Mouse (Mus musculus) midbrain, embryonic 15.5 days (tissue): ENCODE measurements around the gene Tnnt2. TPM values are rescaled to one million over a fixed set of nuclear protein-coding genes. Genes with fewer than 3 reads are reported as not detected.

Experiments
- ATAC-seq: fragments of 200-750 bp; cut with Nextera tagmentation; replicated peaks from 2 replicates; pipeline ENCODE4 v1.8.0; 2017; ENCODE audit warnings: moderate TSS enrichment
- H3K27ac ChIP-seq: fragments of 300-500 bp; sonication (generic); 2 replicates; pipeline ENCODE4 v1.5.1; 2015; ENCODE audit warnings: mild to moderate bottlenecking, inconsistent platforms
- H3K27me3 ChIP-seq: fragments of 300-500 bp; sonication (generic); replicated peaks from 2 replicates; pipeline ENCODE4 v1.6.1; 2015; ENCODE audit warnings: inconsistent platforms
- H3K36me3 ChIP-seq: fragments of 300-500 bp; sonication (generic); replicated peaks from 2 replicates; pipeline ENCODE4 v1.6.1; 2015; ENCODE audit warnings: inconsistent platforms
- H3K4me1 ChIP-seq: fragments of 300-500 bp; sonication (generic); 2 replicates; pipeline ENCODE4 v1.6.1; 2015; ENCODE audit warnings: inconsistent platforms
- H3K4me2 ChIP-seq: fragments of 300-500 bp; sonication (generic); 2 replicates; pipeline ENCODE4 v1.6.1; 2015; ENCODE audit warnings: inconsistent platforms, mild to moderate bottlenecking, moderate library complexity
- H3K4me3 ChIP-seq: fragments of 300-500 bp; sonication (generic); 2 replicates; pipeline ENCODE4 v1.5.1; 2015; ENCODE audit warnings: mild to moderate bottlenecking, inconsistent platforms
- H3K9ac ChIP-seq: fragments of 300-500 bp; sonication (generic); 2 replicates; pipeline ENCODE4 v1.6.1; 2015; ENCODE audit warnings: mild to moderate bottlenecking, inconsistent platforms
- H3K9me3 ChIP-seq: fragments of 300-500 bp; sonication (generic); 2 replicates; pipeline ENCODE4 v1.6.1; 2016; ENCODE audit warnings: inconsistent platforms
- WGBS: fragments of 180-500 bp; shearing (Covaris S2); methylation state at CpG from one replicate; pipeline ENCODE4 v1.1.7; 2015; ENCODE audit warnings: mixed read lengths; 5-methylcytosine and 5-hydroxymethylcytosine counted together
- polyA plus RNA-seq: library from polyadenylated mRNA; unstranded; fragments of >200 nt; fragmentation: Nextera tagmentation; extraction: Ambion mirVana; gene quantifications from 2 replicates; pipeline ENCODE4 v1.2.1, GENCODE M21; 2015

Gene Tnnt2
- polyA plus RNA-seq, 1 experiment from 2014 or later = 0.71 TPM

DNA sequence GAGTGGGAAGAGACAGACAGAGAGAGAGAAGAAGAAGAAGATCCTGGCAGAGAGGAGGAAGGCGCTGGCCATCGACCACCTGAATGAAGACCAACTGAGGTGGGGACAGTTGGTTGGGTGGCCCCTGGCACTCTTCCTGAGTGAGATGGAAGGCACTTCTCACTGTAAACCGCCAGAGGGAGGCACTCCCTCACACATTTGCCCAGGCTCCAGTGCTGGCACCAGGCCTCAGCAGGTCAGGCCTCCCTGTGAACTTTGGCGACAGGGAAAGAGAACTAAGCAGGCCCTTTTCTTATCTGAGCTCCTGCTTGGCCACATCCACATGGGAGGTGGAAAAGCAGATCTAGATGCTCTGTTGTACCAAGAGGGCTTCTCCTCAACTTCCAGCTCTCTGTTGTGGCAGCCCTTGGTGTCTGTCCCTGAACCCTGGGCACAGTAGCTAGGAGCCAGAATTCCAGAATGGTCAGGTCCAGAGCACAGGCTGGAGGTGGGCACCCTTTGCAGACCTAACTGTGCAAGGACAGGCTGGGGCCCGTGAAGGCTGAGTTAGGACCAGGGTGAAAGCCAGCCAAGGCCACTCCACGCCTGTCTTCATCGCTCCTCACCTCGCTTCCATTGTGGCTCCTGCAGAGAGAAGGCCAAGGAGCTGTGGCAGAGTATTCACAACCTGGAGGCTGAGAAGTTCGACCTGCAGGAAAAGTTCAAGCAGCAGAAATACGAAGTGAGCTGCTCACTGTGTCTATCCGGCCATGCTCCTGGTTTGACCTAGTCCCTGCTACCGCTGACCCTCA is 14.8 kb downstream of the Tnnt2 start:
- Histone ChIP-seq H3K27ac (no peak overlapping the region), H3K36me3 (no peaks in the 10 kb centered on the region), H3K9ac (no peak overlapping the region), H3K27me3 (no peaks in the 10 kb centered on the region), H3K4me2 (no peak overlapping the region), H3K9me3 (no peaks in the 10 kb centered on the region), H3K4me3 (no peak overlapping the region), H3K4me1 (peaks cover 8% of the 10 kb centered on the region; the same call in 1 of the 2 replicates)
- no peak for ATAC-seq
- WGBS = 72% methylated on average over 12 of the region's 12 CpGs

DNA sequence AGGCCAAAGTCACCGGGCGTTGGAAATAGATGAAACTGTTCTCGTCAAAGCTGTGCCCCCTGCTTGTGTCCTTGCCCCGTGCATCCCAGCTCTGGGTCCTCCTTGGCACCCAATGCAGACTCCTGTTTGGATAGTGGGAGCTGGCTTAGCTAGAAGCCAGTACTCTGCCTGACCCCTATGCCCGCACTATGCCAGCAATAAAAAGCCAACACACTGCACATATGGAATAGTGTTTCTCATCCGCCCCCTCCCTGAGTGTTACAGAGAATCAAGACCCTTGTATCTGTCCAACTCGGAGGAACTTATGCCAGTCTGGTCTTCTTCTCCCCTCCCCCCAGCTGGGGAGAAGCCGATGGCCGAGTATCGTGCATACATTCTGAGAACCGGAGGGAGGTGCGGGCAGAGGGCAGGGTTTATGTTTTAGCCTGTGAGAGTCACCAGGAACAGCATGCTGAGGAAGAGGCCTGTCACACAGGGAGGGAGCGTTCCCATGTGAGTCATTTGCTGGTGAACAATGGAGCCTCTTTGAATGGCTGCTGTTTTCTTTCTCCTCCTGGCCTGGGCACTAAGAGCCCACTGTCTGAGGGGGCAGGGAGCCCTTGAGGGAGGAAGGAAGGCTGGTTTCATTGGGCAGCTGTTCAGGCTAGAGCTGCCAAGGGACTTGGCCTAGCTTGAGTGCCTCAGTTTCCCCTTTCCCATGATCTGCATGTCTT is 16.0 kb downstream of the Tnnt2 start:
- no peaks in the 10 kb centered on the region for H3K27me3 ChIP-seq
- no peak overlapping the region for H3K4me3 ChIP-seq
- ATAC-seq = no peak; the same call in 1 of the 2 replicates
- H3K36me3 ChIP-seq = no peaks in the 10 kb centered on the region
- no peak overlapping the region for H3K27ac ChIP-seq
- 39% methylated on average over 13 of the region's 13 CpGs for WGBS
- H3K4me2 ChIP-seq = no peak overlapping the region
- no peak overlapping the region for H3K9ac ChIP-seq
- peaks cover 8% of the 10 kb centered on the region; the same call in 1 of the 2 replicates for H3K4me1 ChIP-seq
- no peaks in the 10 kb centered on the region for H3K9me3 ChIP-seq

DNA sequence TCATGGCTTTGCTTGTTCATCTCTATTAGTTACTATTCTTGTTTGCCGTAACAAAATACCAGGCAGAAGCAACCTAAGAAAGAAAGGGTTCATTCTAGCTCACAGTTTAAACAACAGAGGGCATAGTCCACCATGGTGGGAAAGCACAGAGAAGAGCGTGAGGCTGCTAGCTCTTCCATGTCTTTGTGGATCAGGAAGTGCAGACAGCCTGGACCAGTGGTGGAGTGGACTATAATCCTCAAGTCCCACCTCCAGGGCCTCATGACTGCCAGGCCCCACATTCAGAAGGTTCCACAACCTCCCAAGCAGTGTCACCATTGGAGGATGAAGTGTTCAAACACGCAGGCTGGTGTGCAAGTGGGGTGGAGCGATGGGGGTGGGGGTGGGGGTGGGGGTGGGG is 17.0 kb downstream of the Tnnt2 start:
- H3K36me3 ChIP-seq = no peaks in the 10 kb centered on the region
- 85% methylated on average over 4 of the region's 4 CpGs for WGBS
- H3K9ac ChIP-seq = no peak overlapping the region
- H3K27ac ChIP-seq = no peak overlapping the region
- no peak overlapping the region for H3K4me2 ChIP-seq
- H3K27me3 ChIP-seq = no peaks in the 10 kb centered on the region
- H3K9me3 ChIP-seq = no peaks in the 10 kb centered on the region
- H3K4me3 ChIP-seq = no peak overlapping the region
- peaks cover 8% of the 10 kb centered on the region; the same call in 1 of the 2 replicates for H3K4me1 ChIP-seq
- ATAC-seq = no peak

DNA sequence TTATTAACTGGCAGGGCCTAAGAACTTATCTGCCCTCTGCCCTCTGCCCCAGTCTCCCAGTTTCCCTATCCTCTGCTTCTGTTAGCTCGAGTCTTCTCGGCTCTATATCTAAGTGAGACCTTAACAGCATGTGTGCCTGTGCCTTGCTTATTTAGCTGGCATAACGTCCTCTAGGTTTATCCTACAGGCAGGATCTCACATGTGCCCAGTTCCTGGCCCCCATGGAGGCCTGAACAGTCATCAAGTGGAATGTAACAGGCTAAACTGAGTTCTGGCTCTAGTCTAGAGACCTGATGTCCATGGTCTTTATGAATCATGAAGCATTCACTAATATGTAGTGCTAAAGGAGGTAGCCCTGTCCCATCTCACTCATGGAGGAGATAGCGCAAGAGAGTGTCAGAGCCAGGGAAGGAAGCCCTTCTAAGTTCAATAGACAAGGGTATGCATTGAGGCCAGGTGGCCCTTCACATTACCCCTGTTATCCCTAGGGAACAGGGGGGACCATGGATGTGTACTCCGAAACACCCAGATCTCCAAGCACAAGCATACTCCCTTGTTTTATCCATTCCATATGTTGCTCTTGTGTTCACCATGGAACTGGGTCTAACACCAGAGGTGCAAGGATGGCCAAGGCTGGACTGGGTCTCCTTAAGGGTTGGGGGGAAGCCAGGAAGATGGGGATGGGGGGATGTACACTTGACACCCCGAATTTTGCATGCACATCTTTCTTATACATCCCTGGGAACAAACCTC is 18.6 kb downstream of the Tnnt2 start:
- peaks cover 8% of the 10 kb centered on the region; the same call in 1 of the 2 replicates for H3K4me1 ChIP-seq
- H3K27me3 ChIP-seq = no peaks in the 10 kb centered on the region
- no peaks in the 10 kb centered on the region for H3K36me3 ChIP-seq
- WGBS = 88% methylated on average over 6 of the region's 6 CpGs
- no peak overlapping the region for H3K4me3 ChIP-seq
- no peak overlapping the region for H3K9ac ChIP-seq
- no peak overlapping the region for H3K4me2 ChIP-seq
- H3K27ac ChIP-seq = no peak overlapping the region
- no peaks in the 10 kb centered on the region for H3K9me3 ChIP-seq
- no peak for ATAC-seq

DNA sequence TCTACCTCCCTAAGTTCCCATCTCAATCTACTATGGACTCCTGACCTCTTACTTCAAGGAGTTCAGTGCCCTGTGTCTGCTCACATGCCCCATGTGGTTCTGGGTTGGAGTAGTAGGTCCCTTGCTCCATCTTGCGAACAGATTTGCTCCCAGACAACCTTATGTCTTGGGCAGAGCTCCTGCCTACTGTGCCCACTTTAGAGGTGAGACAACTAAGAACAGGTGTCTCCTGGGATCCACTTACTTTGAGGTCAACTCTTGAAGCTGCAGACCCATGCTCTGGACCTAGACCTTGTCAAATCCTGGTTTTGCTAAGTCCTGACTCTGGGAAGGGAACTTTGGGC is 19.2 kb downstream of the Tnnt2 start:
- no peak for ATAC-seq
- Histone ChIP-seq H3K4me2 (no peak overlapping the region), H3K4me1 (peaks cover 8% of the 10 kb centered on the region; the same call in 1 of the 2 replicates), H3K36me3 (no peaks in the 10 kb centered on the region), H3K9me3 (no peaks in the 10 kb centered on the region), H3K27me3 (no peaks in the 10 kb centered on the region), H3K9ac (no peak overlapping the region), H3K27ac (no peak overlapping the region), H3K4me3 (no peak overlapping the region)
- 87% methylated on average over 1 of the region's 1 CpGs for WGBS

DNA sequence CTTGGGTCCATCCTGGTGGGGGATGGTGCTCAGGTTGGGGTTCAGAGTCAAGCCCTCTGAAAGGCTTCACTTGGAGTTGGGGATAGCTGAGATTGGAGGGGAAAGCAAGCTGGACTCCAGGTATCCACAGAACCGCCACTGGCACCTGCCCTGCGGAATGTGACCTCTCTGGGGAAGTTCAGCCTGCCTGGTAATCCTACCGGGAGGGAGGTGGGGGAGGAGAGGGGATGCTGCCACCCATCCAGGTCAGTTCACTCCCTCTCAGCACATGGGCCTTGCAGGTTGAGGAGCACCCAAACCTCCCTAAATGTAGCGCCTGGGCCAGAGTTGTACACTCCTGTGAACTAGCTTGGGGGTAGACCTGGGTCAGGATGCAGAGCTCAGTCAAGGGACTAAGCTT is 19.9 kb downstream of the Tnnt2 start:
- no peak for ATAC-seq
- Histone ChIP-seq H3K27me3 (no peaks in the 10 kb centered on the region), H3K9me3 (no peaks in the 10 kb centered on the region), H3K9ac (no peak overlapping the region), H3K4me1 (peaks cover 8% of the 10 kb centered on the region; the same call in 1 of the 2 replicates), H3K36me3 (no peaks in the 10 kb centered on the region), H3K4me3 (no peak overlapping the region), H3K4me2 (no peak overlapping the region), H3K27ac (no peak overlapping the region)
- WGBS = 69% methylated on average over 4 of the region's 4 CpGs

DNA sequence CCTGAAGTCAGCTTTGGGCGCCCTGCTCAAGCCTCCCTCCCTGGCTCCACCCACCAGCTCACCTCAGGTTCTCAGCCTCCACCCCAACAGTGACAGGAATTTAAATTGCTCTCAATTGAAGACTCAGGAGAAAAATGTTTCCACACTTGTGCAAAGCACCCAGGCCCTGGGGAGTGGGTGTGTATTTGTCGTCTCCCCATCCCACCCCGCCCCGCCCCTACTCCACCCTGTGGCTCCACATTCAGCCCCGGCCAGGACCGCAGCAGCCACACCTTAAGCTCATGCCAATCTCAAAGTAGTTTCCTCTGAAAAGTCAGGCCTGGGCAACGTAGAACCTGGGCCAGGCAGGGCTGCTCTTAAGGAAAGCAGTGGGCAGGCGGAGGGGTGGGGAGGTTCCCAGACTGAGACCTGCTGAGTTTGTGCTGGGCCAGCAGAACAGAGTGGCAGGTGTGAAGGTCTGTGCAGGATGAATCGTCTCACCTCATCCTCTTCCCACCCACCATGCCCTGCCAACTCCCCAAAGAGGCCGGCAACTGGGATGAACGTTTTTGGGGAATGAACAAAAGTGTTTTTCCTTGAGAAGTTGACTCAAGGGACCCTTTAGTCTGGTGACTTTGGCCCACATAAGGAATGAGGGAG is 21.1 kb downstream of the Tnnt2 start:
- no peak overlapping the region for H3K4me3 ChIP-seq
- 73% methylated on average over 11 of the region's 11 CpGs for WGBS
- H3K4me1 ChIP-seq = peaks cover 4% of the 10 kb centered on the region; the same call in 1 of the 2 replicates
- H3K27ac ChIP-seq = no peak overlapping the region
- H3K9me3 ChIP-seq = no peaks in the 10 kb centered on the region
- H3K4me2 ChIP-seq = no peak overlapping the region
- no peak for ATAC-seq
- no peak overlapping the region for H3K9ac ChIP-seq
- no peaks in the 10 kb centered on the region for H3K36me3 ChIP-seq
- H3K27me3 ChIP-seq = no peaks in the 10 kb centered on the region

DNA sequence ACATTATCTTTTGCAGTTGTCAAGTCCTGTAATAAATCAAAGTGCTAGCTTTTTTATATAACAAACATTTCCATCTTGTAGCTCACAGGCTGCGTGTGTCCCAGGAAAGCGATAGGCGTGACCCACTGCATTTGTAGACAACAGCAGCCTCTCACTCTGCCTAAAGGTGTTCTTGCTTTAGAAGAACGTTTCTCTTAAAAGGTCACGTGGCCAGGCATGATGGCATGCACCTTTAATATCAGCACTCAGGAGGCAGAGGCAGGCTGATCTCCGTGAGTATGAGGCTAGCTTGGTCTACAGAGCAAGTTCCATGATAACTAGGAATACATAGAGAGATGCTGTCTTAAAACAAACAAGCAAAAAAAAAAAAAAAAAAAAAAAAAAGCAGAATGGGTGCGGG is 22.4 kb downstream of the Tnnt2 start:
- ATAC-seq = no peak
- no peaks in the 10 kb centered on the region for H3K36me3 ChIP-seq
- no peaks in the 10 kb centered on the region for H3K27me3 ChIP-seq
- H3K27ac ChIP-seq = no peak overlapping the region
- no peak overlapping the region for H3K9ac ChIP-seq
- H3K4me1 ChIP-seq = no peaks in the 10 kb centered on the region
- H3K4me3 ChIP-seq = no peak overlapping the region
- WGBS = 92% methylated on average over 7 of the region's 7 CpGs
- no peaks in the 10 kb centered on the region for H3K9me3 ChIP-seq
- no peak overlapping the region for H3K4me2 ChIP-seq

DNA sequence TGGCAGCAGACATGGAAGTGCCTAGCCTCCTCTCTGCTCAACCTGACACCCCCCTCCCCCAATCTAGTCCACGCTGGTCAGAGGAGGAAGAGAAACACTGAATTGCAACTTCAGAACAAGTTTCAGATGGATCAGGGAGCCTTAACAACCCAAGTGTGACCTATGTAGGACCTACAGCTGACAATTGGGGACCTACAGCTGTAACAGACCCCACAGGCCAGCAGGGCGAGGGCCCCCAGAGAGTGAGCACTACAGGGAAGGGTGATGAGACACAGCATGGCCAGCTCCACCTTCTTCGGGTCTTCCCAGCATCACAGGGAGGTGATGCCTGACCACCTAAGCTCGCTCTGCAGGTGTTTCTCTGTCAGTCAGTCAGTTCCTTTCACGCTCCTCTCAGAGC is 24.9 kb downstream of the Tnnt2 start:
- Histone ChIP-seq H3K9ac (no peak overlapping the region), H3K4me3 (no peak overlapping the region), H3K4me1 (no peaks in the 10 kb centered on the region), H3K27ac (no peak overlapping the region), H3K27me3 (no peaks in the 10 kb centered on the region), H3K36me3 (no peaks in the 10 kb centered on the region), H3K9me3 (no peaks in the 10 kb centered on the region), H3K4me2 (no peak overlapping the region)
- no peak for ATAC-seq
- 84% methylated on average over 5 of the region's 5 CpGs for WGBS

DNA sequence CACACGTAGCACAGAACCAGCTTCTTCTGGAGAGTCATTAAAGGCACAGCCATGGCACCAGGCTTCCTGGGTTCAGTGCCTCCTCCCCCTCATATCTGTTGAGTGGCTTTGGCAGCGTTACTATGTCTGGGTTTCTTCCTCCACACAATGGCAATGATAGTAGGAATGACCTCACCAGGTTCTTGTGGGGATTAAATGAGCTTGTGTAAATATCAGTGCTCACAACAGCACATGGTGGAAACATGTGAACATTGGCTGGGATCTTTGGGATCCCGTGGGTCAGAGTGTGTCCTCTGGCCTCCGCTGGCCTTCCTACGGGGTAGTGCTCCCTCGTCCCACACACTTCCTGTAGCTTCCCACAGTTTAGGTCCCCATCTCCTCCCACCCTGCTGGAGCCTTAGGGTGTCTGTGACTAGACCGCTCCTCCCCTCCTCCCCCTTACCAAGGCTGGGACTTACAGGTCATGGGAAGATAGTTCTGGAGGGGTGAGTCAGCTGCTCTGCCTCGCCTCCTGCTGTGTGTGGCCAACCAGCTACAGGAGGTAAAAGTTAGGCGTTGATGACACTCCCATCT is 25.9 kb downstream of the Tnnt2 start:
- H3K27ac ChIP-seq = no peak overlapping the region

DNA sequence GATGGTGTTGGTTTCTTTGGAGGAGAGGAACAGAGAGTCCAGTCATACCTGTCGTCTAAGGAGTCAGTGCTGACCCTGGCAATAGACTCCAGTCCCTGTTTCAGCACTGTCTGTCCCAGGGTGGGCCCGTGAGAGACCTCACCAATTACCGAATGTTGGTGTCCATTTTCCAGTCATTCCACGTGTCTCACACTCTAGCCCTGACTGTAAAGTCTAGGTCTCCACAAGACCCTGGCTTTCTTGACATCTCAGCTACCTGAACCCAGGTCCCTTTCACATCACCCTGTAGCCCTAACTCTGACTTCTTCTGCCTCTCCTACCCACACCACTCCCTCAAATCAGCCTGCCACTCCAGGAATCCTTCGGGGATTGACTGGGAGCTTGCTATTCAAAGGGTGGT is 26.4 kb downstream of the Tnnt2 start:
- Histone ChIP-seq H3K27ac (no peak overlapping the region), H3K9me3 (no peaks in the 10 kb centered on the region), H3K4me2 (no peak overlapping the region), H3K36me3 (no peaks in the 10 kb centered on the region), H3K4me1 (no peaks in the 10 kb centered on the region), H3K4me3 (no peak overlapping the region), H3K27me3 (no peaks in the 10 kb centered on the region), H3K9ac (no peak overlapping the region)
- WGBS = 84% methylated on average over 5 of the region's 5 CpGs
- ATAC-seq = no peak

More for the DNA sequence above, 25.9 kb downstream of the Tnnt2 start:
- WGBS = 77% methylated on average over 9 of the region's 9 CpGs
- Histone ChIP-seq H3K36me3 (no peaks in the 10 kb centered on the region), H3K27me3 (no peaks in the 10 kb centered on the region), H3K4me1 (no peaks in the 10 kb centered on the region), H3K4me3 (no peak overlapping the region), H3K4me2 (no peak overlapping the region), H3K9me3 (no peaks in the 10 kb centered on the region), H3K9ac (no peak overlapping the region)
- no peak for ATAC-seq
